16 mouse cellular contexts compared by ENCODE assay signal in genomic region chr19:43667430-43667809, GRCm38 (mm10). TPM values are rescaled to one million over a fixed set of nuclear protein-coding genes. Genes with fewer than 3 reads are reported as not detected.
DNase-seq lines count a peak whose midpoint lies in the region; ATAC-seq and TF ChIP-seq lines count a peak whose summit lies in the region.
"Had no signal": no experiment of that assay in that cellular context is flagged by ENCODE, and none has a peak within 500 bp of the region (broad histone marks: within the 10 kb centered on the region; RNA-seq: fewer than 3 reads in every experiment).

No protein-coding gene starts in this region.

- H3K4me1 ChIP-seq in cerebellum, adult 2 months (ENCODE audit: control insufficient read depth, insufficient read depth, low read length): peaks cover 4% of the 10 kb centered on the region
- no peaks in the 10 kb centered on the region for H3K4me1 ChIP-seq in lung, embryonic 14.5 days (ENCODE audit: insufficient read depth)
- H3K4me1 ChIP-seq in lung, adult 2 months (ENCODE audit: control insufficient read depth, insufficient read depth, low read length): no peaks in the 10 kb centered on the region

- H3K27me3 ChIP-seq in cerebellum, adult 2 months (ENCODE audit: control insufficient read depth, insufficient read depth, low read length): no peaks in the 10 kb centered on the region
- H3K27me3 ChIP-seq in lung, embryonic 14.5 days (ENCODE audit: insufficient read depth, low read length): no peaks in the 10 kb centered on the region
- H3K27me3 ChIP-seq in Patski: no peaks in the 10 kb centered on the region
- H3K27me3 ChIP-seq: megakaryocyte, embryonic 14.5 days had no signal

- H3K9me3 ChIP-seq in lung, embryonic 14.5 days (ENCODE audit: low read depth, low read length): no peaks in the 10 kb centered on the region
- H3K9me3 ChIP-seq: megakaryocyte, embryonic 14.5 days had no signal

- TF ChIP-seq CTCF in cerebellum, adult 2 months (IDR thresholded peaks at IDR 0.05; ENCODE audit: borderline replicate concordance, insufficient read depth, low read depth, low read length): peak; percentile 2; the same call in 1 of the 2 replicates
- TF ChIP-seq CTCF in lung, embryonic 14.5 days (IDR thresholded peaks at IDR 0.05; ENCODE audit: low read depth): peak; percentile 39
- no peak for TF ChIP-seq CTCF in lung, adult 2 months (IDR thresholded peaks at IDR 0.05; ENCODE audit: insufficient read depth, low read length)
- no peak for TF ChIP-seq CTCF in Patski (IDR thresholded peaks at IDR 0.05)

- no peak for TF ChIP-seq POLR2A in cerebellum, adult 2 months (IDR thresholded peaks at IDR 0.05; ENCODE audit: borderline replicate concordance, insufficient read depth, low read length)
- no peak for TF ChIP-seq POLR2A in lung, adult 2 months (IDR thresholded peaks at IDR 0.05; ENCODE audit: borderline replicate concordance, extremely low read depth, low read depth, low read length)

- no peak for DNase-seq in cerebellum, adult 2 months
- DNase-seq in lung, embryonic 14.5 days: peak; percentile 49
- DNase-seq in lung, adult 2 months: no peak
- DNase-seq in Patski (ENCODE audit: low read depth, low spot score): no peak
- peak; percentile 27 for DNase-seq in retina, postnatal 1 day
- no peak for DNase-seq in lung, postnatal 10 days
- DNase-seq: cerebellum, adult 9-11 months; kidney, postnatal 10 days had no signal

- in situ Hi-C loops in Patski (cut with MboI; ENCODE audit: low pct_unique_long_range_greater_than_20kb): no loop called here

- POLR2A ChIA-PET in Patski (lab: Charles Lee): no interaction called here

- H3K4me3 ChIP-seq in cerebellum, adult 2 months (replicated peaks; ENCODE audit: insufficient read depth, low read depth, low read length): no peak overlapping the region
- H3K4me3 ChIP-seq in lung, embryonic 14.5 days (ENCODE audit: low read depth, low read length): no peak overlapping the region
- no peak overlapping the region for H3K4me3 ChIP-seq in lung, adult 2 months (replicated peaks; ENCODE audit: extremely low read depth, low read depth, low read length)
- H3K4me3 ChIP-seq: megakaryocyte, embryonic 14.5 days had no signal

- no peak overlapping the region for H3K9ac ChIP-seq in lung, embryonic 14.5 days

- no peak overlapping the region for H3K4me2 ChIP-seq in lung, embryonic 14.5 days

- H3K36me3 ChIP-seq in lung, embryonic 14.5 days (ENCODE audit: insufficient read depth): peaks cover 31% of the 10 kb centered on the region

- ATAC-seq in cerebellum, adult (ENCODE audit: insufficient number of reproducible peaks, low FRiP score, low TSS enrichment): no peak
- 0 out of 2 replicates have a peak, but pooled peaks have one; percentile 24 for ATAC-seq in lung, embryonic 14.5 days (ENCODE audit: insufficient read depth)
- peak; percentile 38 for ATAC-seq in Patski
- no peak for ATAC-seq in megakaryocyte progenitor cell, adult 5-6 weeks (replicated peaks; ENCODE audit: poor library complexity)

- 59% methylated on average over 4 of the region's 4 CpGs for WGBS in cerebellum, adult 2 months
- 67% methylated on average over 4 of the region's 4 CpGs for WGBS in lung, embryonic 14.5 days
- 62% methylated on average over 4 of the region's 4 CpGs for WGBS in lung, adult 2 months

- H3K27ac ChIP-seq in cerebellum, adult 2 months (ENCODE audit: insufficient read depth, low read length): no peak overlapping the region
- H3K27ac ChIP-seq in lung, embryonic 14.5 days (ENCODE audit: low read depth): no peak overlapping the region

- CTCF ChIA-PET in Patski (lab: Charles Lee): interaction anchor here (1.2 kb wide), 1 partner anchor 21 kb away, joined by 3 read pairs; no protein-coding TSS in a partner anchor

RNA-seq across cellular contexts. Expression of gene Slc25a28, which starts 7.3 kb away (rescaled TPM):
- 109 and 110 TPM in 2 replicates for polyA plus RNA-seq in cerebellum, adult 2 months (2012; rRNA removed)
- 12.1 and 13.0 TPM in 2 replicates for polyA plus RNA-seq in lung, embryonic 14.5 days (2014; fragmentation: Nextera tagmentation; extraction: Ambion mirVana)
- 62.9 and 74.4 TPM in 2 replicates for polyA plus RNA-seq in lung, adult 2 months (2012; rRNA removed)
- 51.9 TPM for polyA plus RNA-seq in Patski (2021)
- total RNA-seq in megakaryocyte progenitor cell, adult 5-6 weeks (2015): 26.6 and 29.2 TPM in 2 replicates
- 39.5 and 43.3 TPM in 2 replicates for total RNA-seq in megakaryocyte progenitor cell, adult 5-6 weeks (2017)

RNA-seq across cellular contexts. Expression of gene Entpd7, which starts 22.1 kb away (rescaled TPM):
- polyA plus RNA-seq in cerebellum, adult 2 months (2012; rRNA removed): 10.8 and 11.7 TPM in 2 replicates
- polyA plus RNA-seq in lung, embryonic 14.5 days (2014; fragmentation: Nextera tagmentation; extraction: Ambion mirVana): 15.1 and 15.2 TPM in 2 replicates
- 3.4 and 4.1 TPM in 2 replicates for polyA plus RNA-seq in lung, adult 2 months (2012; rRNA removed)
- polyA plus RNA-seq in Patski (2021): 8.4 TPM
- total RNA-seq in megakaryocyte progenitor cell, adult 5-6 weeks (2015): 20.7 and 21.7 TPM in 2 replicates
- total RNA-seq in megakaryocyte progenitor cell, adult 5-6 weeks (2017): 5.3 and 9.3 TPM in 2 replicates

RNA-seq across cellular contexts. Expression of gene Nkx2-3, which starts 55.3 kb away (rescaled TPM):
- not detected in 2 replicates for polyA plus RNA-seq in cerebellum, adult 2 months (2012; rRNA removed)
- not detected in 2 replicates for polyA plus RNA-seq in lung, embryonic 14.5 days (2014; fragmentation: Nextera tagmentation; extraction: Ambion mirVana)
- 0.05 TPM in 1 of 2 replicates, not detected in the other for polyA plus RNA-seq in lung, adult 2 months (2012; rRNA removed)
- 0.14 TPM for polyA plus RNA-seq in Patski (2021)
- total RNA-seq in megakaryocyte progenitor cell, adult 5-6 weeks (2015): 0.32 and 0.64 TPM in 2 replicates
- 1.4 TPM in 1 of 2 replicates, not detected in the other for total RNA-seq in megakaryocyte progenitor cell, adult 5-6 weeks (2017)
- total RNA-seq: adrenal gland, adult 18-20 months; gastrocnemius, adult 18-20 months; heart, postnatal 4 days; neutrophil, adult 5-6 weeks had no signal
- polyA plus RNA-seq: limb, embryonic 11.5 days had no signal

Comparison
In these comparisons a context has a peak if more than half of its experiments do, and no peak if none do; other contexts are left out.
1. DNase-seq: peak in lung, embryonic 14.5 days (single experiment) and retina, postnatal 1 day (single experiment); none in cerebellum, adult 2 months (0 of 2), lung, adult 2 months (single experiment), Patski (single experiment) and lung, postnatal 10 days (single experiment).
2. CTCF ChIP-seq: peak in cerebellum, adult 2 months (single experiment) and lung, embryonic 14.5 days (single experiment); none in lung, adult 2 months (single experiment) and Patski (single experiment).
3. ATAC-seq: peak in lung, embryonic 14.5 days (single experiment) and Patski (single experiment); none in cerebellum, adult (single experiment) and megakaryocyte progenitor cell, adult 5-6 weeks (single experiment).